Mouse (Mus musculus) G1E (cell line): ENCODE results near the gene Aldh3a1.

Source experiments
- CTCF ChIP-seq: IDR thresholded peaks from 2 replicates; pipeline ENCODE4 v1.5.1; 2012; ENCODE audit warnings: low read depth, low read length, inconsistent platforms, mixed read lengths
- GATA1 ChIP-seq: IDR thresholded peaks from 2 replicates; pipeline ENCODE4 v1.6.1; 2012; ENCODE audit warnings: borderline replicate concordance, low read length, inconsistent platforms, mixed read lengths
- GATA2 ChIP-seq: IDR thresholded peaks from 2 replicates; pipeline ENCODE4 v1.6.1; 2012; ENCODE audit warnings: low read depth, low read length, inconsistent platforms, borderline replicate concordance

GRCm38 (mm10) chr11:61170184-61170583 lies 37.2 kb upstream of the Aldh3a1 start:
- no peak for TF ChIP-seq CTCF
- no peak for TF ChIP-seq GATA1
- TF ChIP-seq GATA2 = no peak
